Mouse (Mus musculus): ENCODE measurements around the gene Ubald2.

DNA sequence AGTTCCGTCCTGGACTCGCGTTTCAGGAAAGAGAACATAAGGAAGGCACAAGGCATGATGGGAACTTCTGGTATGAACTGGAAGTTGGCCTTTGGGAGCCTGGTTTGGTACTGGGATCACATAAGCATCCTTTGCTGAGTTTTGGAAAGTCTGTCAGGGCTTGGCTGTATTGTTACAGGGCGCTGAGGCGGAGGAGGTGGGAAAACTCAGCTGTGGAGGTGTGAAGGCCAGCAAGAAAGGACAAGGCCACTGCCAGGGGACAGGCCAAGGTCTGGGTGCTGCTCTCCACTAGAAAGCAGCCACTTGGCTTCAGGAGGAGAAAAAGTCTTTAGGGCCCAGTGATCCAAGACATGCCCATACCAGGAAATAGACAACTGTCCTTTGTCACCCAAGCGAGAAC, 9.4 kb downstream of the Ubald2 start:
- no peak for TF ChIP-seq CTCF (IDR thresholded peaks at IDR 0.05; ENCODE audit: low read depth, low read length)
- no peak for TF ChIP-seq EP300 (IDR thresholded peaks at IDR 0.05; ENCODE audit: insufficient read depth, low read depth, low read length)
